Mouse (Mus musculus): ENCODE measurements around the gene Aox4.

DNA sequence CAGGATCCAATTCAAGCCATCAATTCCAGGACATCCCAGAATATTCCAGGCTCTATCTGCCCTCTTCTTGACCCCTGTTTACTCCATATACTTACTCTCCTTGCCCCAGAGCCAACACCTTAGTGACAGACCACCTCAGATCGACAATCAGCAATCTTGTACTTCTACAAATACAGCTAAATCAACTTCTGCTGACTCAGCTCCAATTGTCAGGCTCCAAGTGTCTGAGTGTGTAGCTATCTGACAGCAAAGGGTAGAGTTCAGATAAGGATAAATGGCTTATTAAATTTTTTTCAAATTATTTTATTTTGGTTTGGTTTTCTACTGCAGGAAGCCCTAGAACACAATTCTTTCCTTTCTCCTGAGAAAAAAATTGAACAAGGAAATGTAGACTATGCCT, 38.3 kb downstream of the Aox4 start:
- TF ChIP-seq POLR2A (IDR thresholded peaks at IDR 0.05; ENCODE audit: insufficient read length, low read depth) (no peak), MAX (IDR thresholded peaks at IDR 0.05; ENCODE audit: low read depth) (no peak), E2F4 (IDR thresholded peaks at IDR 0.05; ENCODE audit: insufficient read depth) (no peak), POLR2AphosphoS2 (IDR thresholded peaks at IDR 0.05; ENCODE audit: insufficient read length, low read depth) (no peak), TCF3 (IDR thresholded peaks at IDR 0.05; ENCODE audit: insufficient read length, low read depth) (no peak)
